Mouse (Mus musculus): ENCODE data around the gene Bcl2l11.

- TF ChIP-seq TAL1 (IDR thresholded peaks at IDR 0.05; ENCODE audit: low read length), result no peak
- TF ChIP-seq GATA1 (IDR thresholded peaks at IDR 0.05; ENCODE audit: low read length), result no peak
These were observed 43.6 kb downstream of the Bcl2l11 start for GRCm38 (mm10) chr2:128169486-128169885.
